Mouse (Mus musculus) liver, embryonic 14.5 days (tissue): ENCODE data around the gene Rps2. TPM values are rescaled to one million over a fixed set of nuclear protein-coding genes. Genes with fewer than 3 reads are reported as not detected.

Source experiments
- ATAC-seq: fragments of 200-750 bp; cut with Nextera tagmentation; 2 replicates; pipeline ENCODE4 v1.8.0; 2017; ENCODE audit warnings: moderate number of reproducible peaks, mild to moderate bottlenecking, moderate library complexity; ENCODE audit not compliant: insufficient read depth
- DNase-seq, 3 experiments: peaks; one replicate each; pipeline ENCODE4 v3.0.0-alpha.2; 2012 to 2013; ENCODE audit warnings: low read depth in 3 of 3, low spot score in 3 of 3
- H3K27ac ChIP-seq: fragments of 300-500 bp; sonication (generic); 2 replicates; pipeline ENCODE4 v1.5.1; 2014; ENCODE audit warnings: moderate library complexity, mild to moderate bottlenecking, control low read depth, inconsistent platforms
- H3K27me3 ChIP-seq: fragments of 300-500 bp; sonication (generic); 2 replicates; pipeline ENCODE4 v1.6.1; 2014; ENCODE audit warnings: mild to moderate bottlenecking, low read length, moderate library complexity; ENCODE audit not compliant: control insufficient read depth, insufficient read depth
- H3K36me3 ChIP-seq: fragments of 300-500 bp; sonication (generic); replicated peaks from 2 replicates; pipeline ENCODE4 v1.6.1; 2014; ENCODE audit warnings: low read depth; ENCODE audit not compliant: control insufficient read depth, insufficient read depth
- H3K4me1 ChIP-seq, 2 experiments: fragments of 200-500 bp in 1 of 2; fragments of 300-500 bp in 1 of 2; sonication (generic) in 1 of 2; replicated peaks; 2 replicates each; pipeline ENCODE4 v1.6.1; 2012 to 2014; ENCODE audit warnings: antibody characterized with exemption in 1 of 2, inconsistent platforms in 1 of 2, low read length in 1 of 2; ENCODE audit not compliant: control insufficient read depth in 2 of 2, insufficient read depth in 2 of 2
- H3K4me2 ChIP-seq: fragments of 300-500 bp; sonication (generic); 2 replicates; pipeline ENCODE4 v1.6.1; 2014; ENCODE audit warnings: low read depth, mild to moderate bottlenecking, control low read depth, moderate library complexity
- H3K4me3 ChIP-seq, 2 experiments: fragments of 200-500 bp in 1 of 2; fragments of 300-500 bp in 1 of 2; sonication (generic) in 1 of 2; 2 replicates each; pipeline ENCODE4 v1.5.1; 2012 to 2014; ENCODE audit warnings: low read depth in 2 of 2, low read length in 2 of 2, mild to moderate bottlenecking in 2 of 2, control low read depth in 1 of 2, inconsistent platforms in 1 of 2, moderate library complexity in 1 of 2; ENCODE audit not compliant: insufficient read depth in 1 of 2
- H3K9ac ChIP-seq: fragments of 300-500 bp; sonication (generic); replicated peaks from 2 replicates; pipeline ENCODE4 v1.6.1; 2014; ENCODE audit warnings: mild to moderate bottlenecking, control low read depth, moderate library complexity
- H3K9me3 ChIP-seq: fragments of 300-500 bp; sonication (generic); 2 replicates; pipeline ENCODE4 v1.6.1; 2016; ENCODE audit warnings: low read length, mixed read lengths; ENCODE audit not compliant: control insufficient read depth
- CTCF ChIP-seq: IDR thresholded peaks from 2 replicates; pipeline ENCODE4 v1.5.1; 2016; ENCODE audit warnings: antibody characterized with exemption, low read depth, control low read depth
- EP300 ChIP-seq: IDR thresholded peaks from 2 replicates; pipeline ENCODE4 v1.6.1; 2016; ENCODE audit warnings: antibody characterized with exemption, low read depth
- WGBS: fragments of 180-500 bp; shearing (Covaris S2); extraction: QIAGEN DNeasy Blood & Tissue Kit; methylation state at CpG from one replicate; pipeline ENCODE4 v1.1.7; 2014; ENCODE audit not compliant: insufficient replicate concordance; 5-methylcytosine and 5-hydroxymethylcytosine counted together
- polyA plus RNA-seq, 2 experiments: library from polyadenylated mRNA; depleted of rRNA in 1 of 2; stranded (reverse) in 1 of 2; unstranded in 1 of 2; fragments of >200 nt; fragmentation: Nextera tagmentation in 1 of 2; extraction: Ambion mirVana in 1 of 2; gene quantifications; 2 replicates each; pipeline versions ENCODE4 v1.2.1 to v1.2.3; 2012 to 2014

Rps2 gene
- polyA plus RNA-seq, 2 experiments, result 1,219 to 2,096 TPM

GRCm38 (mm10) chr17:24752415-24753394 is 34.8 kb downstream of the Rps2 start, which contains the start of gene Hs3st6:
Hs3st6 (plus strand) TSS chr17:24752988.
- ATAC-seq (peak; percentile 75), DNase-seq (no peak)
- H3K9me3 ChIP-seq, result no peaks in the 10 kb centered on the region
- no peak within 1 kb of the TSS for H3K9ac ChIP-seq
- H3K4me2 ChIP-seq, result peak within 1 kb of the TSS; percentile 68
- H3K4me1 ChIP-seq, result no peaks in the 10 kb centered on the region; a peak in 1 of 4 replicates
- 2% methylated on average over 78 of the region's 82 CpGs for WGBS
- H3K4me3 ChIP-seq, result peak within 1 kb of the TSS; percentile 41 to 45
- H3K27me3 ChIP-seq, result peaks cover 55% of the 10 kb centered on the region
- no peak within 1 kb of the TSS for H3K27ac ChIP-seq
- TF ChIP-seq CTCF (no peak), EP300 (no peak)
- no peaks in the 10 kb centered on the region for H3K36me3 ChIP-seq

- no peak for TF ChIP-seq EP300
- TF ChIP-seq CTCF, result no peak
- H3K36me3 ChIP-seq, result no peaks in the 10 kb centered on the region
- no peak for DNase-seq
Observed at GRCm38 (mm10) chr17:24757394-24757793, 39.5 kb downstream of the Rps2 start.

DNA sequence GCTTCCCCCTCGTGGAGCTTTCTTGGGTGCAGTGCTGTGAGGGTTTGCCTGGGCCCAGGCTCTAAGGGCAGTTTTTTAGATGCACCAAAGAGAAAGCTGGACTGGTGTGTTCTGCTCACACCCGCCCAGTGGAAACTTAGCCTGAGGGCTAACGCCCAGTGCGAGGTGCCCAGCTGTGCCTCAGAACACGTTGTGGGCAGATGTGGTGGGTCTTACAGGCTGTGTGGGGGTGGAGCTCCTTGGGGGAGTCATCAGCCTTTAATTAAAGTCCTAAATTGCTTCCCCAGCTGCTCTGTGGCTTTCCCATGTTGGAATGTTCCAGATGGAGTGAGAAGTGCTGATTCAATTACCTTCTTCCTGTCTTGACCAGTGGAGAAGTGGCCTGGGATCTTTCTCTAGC is 43.2 kb downstream of the Rps2 start:
- 41% methylated on average over 5 of the region's 5 CpGs for WGBS
- TF ChIP-seq EP300 (no peak), CTCF (no peak)
- no peaks in the 10 kb centered on the region; the same call in 1 of the 2 replicates for H3K27me3 ChIP-seq
- no peak overlapping the region for H3K9ac ChIP-seq
- H3K4me1 ChIP-seq, result no peaks in the 10 kb centered on the region
- no peak overlapping the region for H3K4me2 ChIP-seq
- DNase-seq, result no peak
- no peaks in the 10 kb centered on the region for H3K9me3 ChIP-seq
- no peak for ATAC-seq
- H3K27ac ChIP-seq, result no peak overlapping the region
- H3K36me3 ChIP-seq, result no peaks in the 10 kb centered on the region
- no peak overlapping the region for H3K4me3 ChIP-seq

More at GRCm38 (mm10) chr17:24757394-24757793, 39.5 kb downstream of the Rps2 start:
- WGBS, result 73% methylated on average over 1 of the region's 1 CpGs
- H3K27ac ChIP-seq, result no peak overlapping the region
- peaks cover 30% of the 10 kb centered on the region for H3K27me3 ChIP-seq
- no peak for ATAC-seq
- H3K4me3 ChIP-seq, result no peak overlapping the region
- H3K9me3 ChIP-seq, result no peaks in the 10 kb centered on the region
- H3K4me2 ChIP-seq, result no peak overlapping the region
- no peak overlapping the region for H3K9ac ChIP-seq
- H3K4me1 ChIP-seq, result no peaks in the 10 kb centered on the region; a peak in 1 of 4 replicates

DNA sequence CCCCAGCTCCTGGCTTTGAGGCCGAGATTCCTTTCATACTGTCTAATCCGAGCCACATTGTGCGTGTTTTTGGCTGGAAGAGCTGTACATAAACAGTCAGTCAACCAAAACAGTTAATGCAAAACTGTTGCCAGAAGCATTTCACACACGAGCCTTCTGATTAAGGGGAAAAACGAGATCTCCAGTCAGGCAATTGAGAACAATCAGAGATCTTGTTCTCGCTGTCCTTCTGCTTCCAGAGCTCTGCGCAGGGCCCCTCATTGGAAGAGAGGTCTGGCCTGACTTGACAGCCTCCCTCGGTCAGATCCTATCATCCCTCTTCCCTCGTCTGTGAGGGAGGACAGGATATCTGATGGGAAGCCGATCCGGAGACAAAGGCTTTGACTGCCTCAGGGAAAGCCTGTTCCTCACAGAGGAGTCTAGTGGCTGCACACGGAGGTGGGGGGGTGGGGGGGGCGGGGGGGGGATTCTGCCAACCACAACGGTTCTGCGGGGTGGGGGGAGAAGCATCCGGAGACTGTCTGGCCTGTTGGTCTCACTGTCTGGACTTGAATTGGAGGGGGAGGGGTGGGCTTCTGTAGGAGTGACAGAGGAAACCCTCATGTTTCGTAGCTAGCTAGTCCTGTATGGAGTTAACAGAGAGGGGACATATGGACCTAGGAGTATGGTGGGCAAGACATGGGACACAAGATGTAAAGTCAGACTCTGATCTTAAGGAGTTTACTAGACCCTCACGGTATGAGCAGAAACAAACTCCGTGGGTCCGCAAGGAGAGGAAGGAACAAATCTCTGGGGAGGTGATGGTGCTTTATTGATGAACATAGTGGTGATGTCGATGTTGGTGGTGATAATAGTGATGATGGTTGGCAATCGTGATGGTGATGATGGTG is 47.3 kb downstream of the Rps2 start:
- WGBS, result 35% methylated on average over 22 of the region's 22 CpGs

More for the DNA sequence above, 47.3 kb downstream of the Rps2 start:
- TF ChIP-seq CTCF (no peak), EP300 (no peak)
- Histone ChIP-seq H3K4me2 (no peak overlapping the region), H3K27me3 (peaks cover 5% of the 10 kb centered on the region; the same call in 1 of the 2 replicates), H3K27ac (no peak overlapping the region), H3K4me3 (no peak overlapping the region), H3K9me3 (no peaks in the 10 kb centered on the region), H3K4me1 (no peaks in the 10 kb centered on the region), H3K36me3 (no peaks in the 10 kb centered on the region), H3K9ac (no peak overlapping the region)
- DNase-seq, result no peak
- no peak for ATAC-seq
